Mouse (Mus musculus): ENCODE data around the gene Slc22a20. TPM values are rescaled to one million over a fixed set of nuclear protein-coding genes. Genes with fewer than 3 reads are reported as not detected.

Slc22a20 gene
- polyA plus RNA-seq, 2 experiments from 2014 or later: not detected

DNA sequence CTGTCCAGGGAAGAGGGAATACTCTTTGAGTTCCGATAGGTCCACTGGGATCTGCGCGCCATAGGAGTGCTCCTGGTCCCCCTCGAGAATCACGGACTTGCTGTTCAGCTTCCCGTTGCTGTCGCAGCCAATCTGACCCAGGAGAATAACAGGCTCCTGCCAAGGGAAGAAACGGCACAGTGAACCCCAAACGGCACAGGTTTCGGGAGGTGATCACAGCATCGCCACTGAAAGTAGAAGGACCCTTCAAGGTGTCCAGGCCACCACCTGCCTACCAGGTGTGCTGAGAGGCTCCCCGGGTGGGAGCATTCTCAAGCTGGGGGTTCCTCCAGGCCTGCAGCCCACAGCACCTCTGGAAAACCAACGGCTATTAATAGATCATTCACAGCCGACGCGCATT is 34.3 kb downstream of the Slc22a20 start:
- ATAC-seq: no peak

DNA sequence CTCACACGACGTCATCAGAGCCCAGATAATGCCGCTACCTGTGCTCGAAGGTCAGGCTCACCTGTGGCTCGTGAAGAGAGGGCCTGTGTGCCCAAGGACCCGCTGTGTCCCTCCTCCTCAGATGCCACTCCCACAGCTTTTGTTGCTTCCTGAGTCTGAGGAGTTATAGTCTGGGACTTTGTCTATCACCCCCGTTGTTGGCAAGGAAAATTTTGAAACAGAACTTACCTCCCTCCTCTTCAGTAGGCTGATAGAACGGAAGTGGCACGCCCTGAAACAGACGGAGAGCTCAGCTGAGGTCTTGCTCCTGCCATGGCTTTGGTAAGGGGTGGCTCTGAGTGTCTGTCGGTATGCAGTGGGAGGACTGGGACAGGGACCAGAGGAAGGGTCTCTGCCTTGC is 35.7 kb downstream of the Slc22a20 start:
- ATAC-seq: no peak

DNA sequence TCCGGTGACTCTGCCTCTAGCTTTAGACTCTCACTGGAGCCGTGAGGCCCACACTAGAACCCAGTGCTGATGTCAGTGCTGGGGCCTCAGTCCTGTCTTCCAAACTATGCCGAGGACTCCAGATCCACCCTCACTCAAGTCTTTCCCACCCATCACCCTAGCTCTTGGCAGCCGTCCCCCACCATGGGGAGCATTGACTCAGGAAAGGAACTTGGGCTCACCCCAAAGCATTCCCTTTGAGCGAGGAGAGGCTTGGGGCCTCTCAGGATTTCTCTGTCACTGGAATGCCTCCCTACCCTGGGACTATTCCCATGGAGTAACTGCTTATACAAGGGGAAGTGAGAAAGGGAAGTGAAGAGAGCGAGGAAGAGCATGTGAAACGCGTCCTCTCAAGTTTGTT is 40.1 kb downstream of the Slc22a20 start:
- no peak for ATAC-seq

DNA sequence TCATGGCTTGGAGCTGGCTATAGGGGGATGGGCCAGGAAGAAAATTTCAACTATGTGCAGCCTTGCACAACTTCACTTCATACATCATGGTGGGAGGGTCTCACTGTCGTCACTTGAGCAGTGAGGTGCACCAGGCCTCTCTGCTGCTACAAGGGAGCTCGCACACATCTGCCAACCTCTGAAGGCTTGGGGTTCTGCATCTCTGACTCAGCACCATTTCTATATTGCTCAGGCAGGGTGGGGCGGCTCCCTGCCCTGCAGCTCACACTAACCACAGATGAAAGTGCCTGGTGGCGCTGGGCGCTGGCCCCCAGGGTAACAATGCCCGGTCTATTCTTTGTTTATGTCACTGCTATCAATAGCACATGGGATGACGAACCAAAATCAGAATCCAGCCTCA is 40.9 kb downstream of the Slc22a20 start:
- ATAC-seq: no peak

DNA sequence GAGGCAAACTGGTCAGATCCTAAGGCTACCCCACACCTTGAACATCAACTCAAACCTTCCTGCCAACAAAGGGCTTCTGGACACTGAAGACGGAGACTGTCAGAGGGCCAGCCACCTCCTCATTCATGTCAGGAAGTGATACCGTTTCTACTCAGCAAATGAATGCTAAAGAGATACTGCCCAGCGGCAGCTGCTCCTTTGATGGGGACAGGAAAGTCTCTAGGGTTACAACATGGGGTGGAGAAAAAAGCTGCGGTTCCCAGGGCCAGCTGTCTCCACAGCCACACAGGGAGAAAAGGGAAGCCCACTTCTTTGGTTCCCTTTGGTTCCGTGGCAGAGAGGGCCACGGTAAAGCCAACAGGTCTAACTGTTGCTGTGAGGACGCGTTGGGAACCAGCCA is 41.8 kb downstream of the Slc22a20 start:
- ATAC-seq: no peak

DNA sequence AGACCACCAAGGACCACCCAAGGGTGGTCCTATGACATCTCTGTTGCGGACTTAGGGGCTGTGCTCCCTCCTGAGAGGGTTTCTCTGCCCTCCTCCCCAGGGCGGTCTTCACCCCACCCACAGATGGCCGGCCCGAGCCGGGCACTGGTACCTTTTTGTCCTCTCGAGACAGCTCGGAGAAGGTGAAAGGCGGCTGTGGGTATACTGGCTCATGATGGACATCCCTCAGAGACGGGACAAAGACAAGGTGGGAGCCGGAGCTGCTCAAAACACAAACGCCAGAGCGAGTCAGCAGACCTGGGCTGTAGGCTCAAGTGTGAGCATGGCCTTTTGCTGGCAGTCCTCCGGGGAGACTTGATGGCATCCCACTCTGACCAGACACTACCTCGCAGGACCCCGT is 42.5 kb downstream of the Slc22a20 start:
- no peak for ATAC-seq

DNA sequence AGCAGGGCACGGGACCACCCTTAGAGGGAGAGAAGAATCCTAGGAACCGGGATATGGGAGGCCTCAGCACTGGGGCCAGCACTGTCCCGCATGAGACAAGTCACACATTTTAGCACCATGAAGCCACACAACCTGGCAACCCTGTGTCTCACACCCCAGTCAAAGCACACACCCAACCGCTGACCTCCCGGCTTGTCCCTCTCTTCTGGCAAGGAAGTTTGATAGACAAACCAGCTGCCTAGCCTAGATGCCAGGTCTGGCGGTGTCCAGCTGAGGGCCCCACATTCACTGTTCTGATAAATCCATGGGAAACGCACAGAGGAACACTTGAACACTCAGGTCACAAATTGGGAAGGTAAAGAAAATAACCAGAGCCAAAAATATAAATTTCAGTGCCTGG is 43.4 kb downstream of the Slc22a20 start:
- ATAC-seq: no peak

DNA sequence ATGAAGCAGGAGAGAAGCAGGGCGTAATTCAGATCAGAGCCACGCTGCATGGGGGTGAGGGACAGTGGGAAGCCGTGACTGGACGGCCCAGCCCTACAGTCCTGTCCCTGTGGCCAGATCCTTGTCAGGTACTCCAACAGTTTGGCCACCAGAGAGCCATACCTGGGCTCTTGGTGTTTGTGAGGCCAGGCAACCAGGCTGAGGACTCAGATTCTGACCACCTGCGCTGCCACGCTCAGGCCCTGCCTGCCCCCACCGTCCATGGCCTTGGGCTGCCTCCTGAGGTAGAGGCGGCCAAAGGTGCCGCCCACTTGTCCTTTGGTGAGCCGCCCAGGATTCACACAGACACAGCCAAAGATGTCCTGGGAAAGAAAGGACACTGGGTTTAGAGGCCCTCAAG is 45.3 kb downstream of the Slc22a20 start:
- no peak for ATAC-seq

DNA sequence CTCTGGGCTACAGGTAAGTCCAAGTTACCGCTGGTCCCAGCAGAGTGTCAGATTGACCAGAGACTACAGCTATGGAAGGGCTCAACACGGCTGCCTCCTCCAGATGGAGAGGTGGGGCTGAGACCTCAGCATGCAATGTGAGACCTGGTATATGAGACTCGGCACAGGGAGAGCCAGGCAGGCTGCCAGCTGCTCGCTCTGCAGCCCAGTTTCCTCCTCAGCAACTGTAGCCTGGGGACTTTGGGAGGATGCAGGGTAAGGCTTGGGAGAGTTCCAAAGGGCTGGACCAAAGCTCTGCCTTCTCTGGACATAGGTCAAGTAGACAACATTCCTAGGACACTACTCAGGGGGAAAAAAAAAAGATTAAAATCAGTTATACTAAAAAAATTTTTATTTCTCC is 45.8 kb downstream of the Slc22a20 start:
- no peak for ATAC-seq

DNA sequence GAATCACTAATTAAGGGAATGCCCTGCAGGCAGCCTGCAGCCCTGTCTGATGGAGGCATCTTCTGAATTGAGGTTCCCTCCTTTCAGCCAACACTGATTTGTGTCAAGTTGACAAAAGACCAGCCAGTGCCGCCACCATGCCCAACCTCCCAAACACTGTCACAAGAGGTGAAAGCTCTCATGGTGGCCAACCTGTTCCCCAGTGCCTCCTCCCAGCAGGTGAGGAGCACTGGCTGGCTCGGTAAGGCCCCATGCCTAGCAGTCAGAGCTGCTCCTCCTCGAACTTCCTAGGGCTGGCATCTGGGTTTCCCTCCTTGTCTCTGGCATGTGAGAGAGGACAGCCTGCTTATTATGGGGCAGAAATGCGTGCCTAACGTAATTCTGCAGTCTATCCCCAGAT is 46.2 kb downstream of the Slc22a20 start:
- no peak for ATAC-seq

DNA sequence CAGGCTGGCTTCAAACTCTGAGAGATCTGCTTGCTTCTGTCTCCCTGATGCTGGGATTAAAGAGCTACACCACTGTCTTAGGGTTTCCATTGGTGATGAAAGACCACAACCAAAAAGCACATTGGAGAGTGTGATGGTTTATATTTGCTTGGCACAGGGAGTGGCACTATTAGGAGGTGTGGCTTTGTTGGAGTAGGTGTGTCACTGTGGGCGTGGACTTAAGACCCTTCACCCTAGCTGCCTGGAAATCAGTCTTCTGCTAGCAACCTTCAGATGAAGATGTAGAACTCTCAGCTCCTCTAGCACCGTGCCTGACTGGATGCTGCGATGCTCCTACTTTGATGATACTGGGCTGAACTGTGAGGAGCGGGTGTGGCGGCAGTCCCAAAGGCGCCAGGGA is 47.4 kb downstream of the Slc22a20 start:
- no peak for ATAC-seq

DNA sequence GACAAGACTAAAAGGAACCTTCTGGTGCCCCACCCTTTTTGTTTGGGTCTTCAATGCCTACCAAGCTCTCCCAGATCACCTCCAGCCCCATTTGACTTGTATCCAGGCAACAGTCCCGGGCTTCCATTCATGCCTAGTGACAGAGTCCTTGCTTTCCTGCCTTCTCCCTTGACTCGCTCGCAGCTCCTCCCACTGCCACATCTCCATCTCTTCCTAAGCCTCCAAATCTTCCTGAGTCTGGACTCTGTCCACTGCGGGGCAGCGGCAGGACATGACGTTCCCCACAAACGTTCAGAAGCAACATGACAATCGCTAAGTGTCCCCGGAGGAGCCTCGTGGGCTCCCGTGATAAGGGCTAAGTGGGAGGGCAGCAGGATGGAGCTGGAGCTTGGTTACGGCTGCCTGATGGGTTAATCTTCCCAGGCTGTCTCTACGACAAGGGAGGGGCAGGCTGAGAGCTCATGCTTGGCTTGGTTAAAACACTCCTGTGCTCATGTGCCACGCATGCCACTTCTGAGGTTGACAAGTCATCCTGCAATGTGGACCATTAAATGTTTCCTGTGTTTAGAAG is 48.0 kb downstream of the Slc22a20 start:
- no peak for ATAC-seq

DNA sequence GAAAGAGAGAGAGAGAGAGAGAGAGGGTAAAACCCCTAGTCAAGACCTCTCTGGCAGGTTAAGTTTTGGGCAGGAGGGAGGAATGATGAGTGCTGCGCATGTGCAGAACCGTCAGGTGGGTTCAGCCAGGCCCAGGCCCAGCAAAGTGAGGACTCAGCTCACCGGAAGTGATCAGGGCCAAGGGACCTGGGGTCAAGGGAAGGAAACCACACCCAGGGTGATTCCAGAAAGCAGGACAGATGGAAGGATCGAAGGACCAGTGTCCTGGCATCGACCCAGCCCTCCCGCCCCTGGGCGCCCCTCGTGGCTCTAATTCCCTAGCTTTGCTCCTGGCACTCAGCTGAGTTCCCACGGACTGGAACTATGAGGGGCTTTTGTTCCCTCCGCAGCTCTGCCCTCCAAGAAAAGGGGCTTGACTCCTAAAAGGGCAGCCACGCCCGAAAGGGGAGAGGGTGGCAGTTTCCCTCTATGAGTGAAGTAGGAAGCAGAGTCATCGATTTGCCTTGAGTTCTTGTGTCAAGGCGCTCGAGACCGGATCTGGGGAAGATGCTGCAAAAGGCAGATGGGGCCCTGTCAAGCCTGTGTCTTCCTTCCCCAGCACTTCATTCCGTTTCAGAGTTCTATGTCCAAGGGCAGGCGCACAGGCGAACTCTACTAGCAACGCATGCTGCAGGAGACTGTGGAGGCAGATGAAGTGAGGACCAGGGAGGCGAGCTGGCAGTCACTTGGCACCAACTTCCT is 48.7 kb downstream of the Slc22a20 start:
- no peak for ATAC-seq

DNA sequence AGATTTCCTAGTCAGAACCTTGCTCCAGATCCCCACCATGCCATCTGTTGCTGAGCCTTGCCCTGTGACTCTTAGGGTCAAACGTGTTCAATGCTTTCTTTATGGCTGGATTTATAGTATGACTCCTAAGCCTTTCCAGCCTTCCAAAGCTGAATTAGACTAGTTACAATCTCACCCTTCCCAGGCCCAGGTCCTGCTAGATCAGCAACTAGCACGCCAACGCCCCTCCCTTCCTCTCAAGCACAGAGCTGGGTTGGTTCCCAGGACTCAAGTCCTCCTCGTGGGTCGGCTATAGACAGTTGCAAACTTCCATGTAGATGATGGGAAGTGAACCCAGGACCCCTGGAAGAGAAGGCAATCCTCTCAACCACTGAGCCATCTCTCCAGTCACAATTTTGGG is 50.3 kb downstream of the Slc22a20 start:
- ATAC-seq: no peak

DNA sequence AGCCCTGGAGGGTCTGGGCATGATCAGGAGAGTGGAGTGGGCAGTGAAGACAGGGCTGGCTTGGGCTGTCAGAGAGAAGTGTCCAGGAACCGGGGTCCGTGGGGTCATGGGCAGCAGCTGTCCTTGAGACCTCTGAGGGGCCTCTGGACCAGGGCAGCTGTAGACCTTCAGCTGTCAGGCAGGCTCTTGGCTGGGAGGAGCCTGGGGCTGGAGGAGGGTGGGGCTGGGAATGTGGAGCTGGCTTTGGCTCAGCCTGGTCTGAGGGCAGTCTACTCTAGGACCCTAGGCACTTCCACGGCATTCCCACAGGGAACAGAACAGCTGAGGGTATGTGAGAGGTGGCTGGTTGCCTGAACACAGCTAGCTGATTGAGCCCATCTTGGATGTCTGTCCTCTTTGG is 50.7 kb downstream of the Slc22a20 start:
- ATAC-seq: no peak

DNA sequence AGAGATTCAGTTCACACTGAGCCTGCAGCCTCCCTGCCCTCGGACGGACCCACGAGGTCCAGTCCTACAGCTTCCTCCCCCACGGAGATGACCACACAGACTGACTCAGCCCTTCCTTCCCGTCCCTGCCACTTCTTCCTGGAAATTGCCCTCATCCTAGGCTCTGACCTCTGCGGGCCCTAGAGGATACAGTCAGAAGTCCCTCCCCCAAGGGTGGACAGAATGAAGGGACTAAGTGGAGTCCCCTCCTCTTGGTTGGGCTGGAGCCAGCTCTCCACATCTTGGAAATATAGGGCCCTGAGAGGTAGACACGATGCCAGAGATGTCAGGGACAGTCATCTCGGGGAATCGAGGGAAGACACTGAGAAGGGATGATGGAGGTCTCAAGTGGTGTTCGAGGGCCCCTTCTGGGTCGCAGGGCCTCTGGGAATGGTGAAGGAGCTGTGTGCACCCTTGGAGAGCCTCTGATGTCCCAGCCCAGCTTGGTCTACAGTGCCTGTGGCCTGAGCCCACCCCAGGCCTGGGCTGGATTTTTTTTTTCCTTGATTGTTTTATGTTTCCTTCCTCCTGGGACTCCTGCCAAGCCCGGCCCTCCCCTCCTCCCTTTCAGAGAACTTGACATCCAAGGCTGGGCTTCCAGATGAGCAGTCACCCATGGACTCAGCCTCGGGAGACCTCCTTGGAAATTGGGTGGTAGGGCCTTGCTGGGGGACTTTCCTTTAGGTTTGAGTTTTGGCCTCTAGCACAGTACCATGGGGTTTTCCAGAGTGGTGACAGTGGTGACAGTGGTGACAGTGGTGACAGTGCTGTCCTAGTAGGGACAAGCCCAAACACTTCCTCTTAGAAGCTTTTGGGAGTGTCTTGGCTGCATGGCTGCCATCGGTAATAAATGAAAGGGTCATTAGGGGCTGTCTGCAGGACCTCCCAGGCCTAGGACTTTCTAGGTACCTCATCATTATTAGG is 56.0 kb downstream of the Slc22a20 start:
- no peak for ATAC-seq

DNA sequence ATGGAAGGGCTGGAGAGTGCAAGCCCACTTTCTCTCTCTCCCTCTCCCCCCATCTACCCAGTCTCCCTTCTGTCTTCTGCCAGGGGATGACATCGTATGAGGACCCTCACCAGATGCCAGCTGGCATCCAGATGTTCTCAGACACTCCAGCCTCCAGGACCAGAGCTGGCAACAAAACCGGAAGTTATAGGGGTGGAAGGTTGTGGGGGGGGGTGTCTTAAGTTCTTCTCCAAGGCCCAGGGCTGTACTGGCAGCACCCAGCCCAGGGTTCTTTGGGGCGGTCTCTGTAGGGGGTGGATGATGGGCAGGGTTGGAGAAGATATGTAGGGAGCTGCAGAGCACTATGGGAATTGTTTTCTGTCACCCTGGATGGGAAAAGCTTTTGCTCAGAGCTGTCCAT is 57.4 kb downstream of the Slc22a20 start:
- ATAC-seq: no peak

DNA sequence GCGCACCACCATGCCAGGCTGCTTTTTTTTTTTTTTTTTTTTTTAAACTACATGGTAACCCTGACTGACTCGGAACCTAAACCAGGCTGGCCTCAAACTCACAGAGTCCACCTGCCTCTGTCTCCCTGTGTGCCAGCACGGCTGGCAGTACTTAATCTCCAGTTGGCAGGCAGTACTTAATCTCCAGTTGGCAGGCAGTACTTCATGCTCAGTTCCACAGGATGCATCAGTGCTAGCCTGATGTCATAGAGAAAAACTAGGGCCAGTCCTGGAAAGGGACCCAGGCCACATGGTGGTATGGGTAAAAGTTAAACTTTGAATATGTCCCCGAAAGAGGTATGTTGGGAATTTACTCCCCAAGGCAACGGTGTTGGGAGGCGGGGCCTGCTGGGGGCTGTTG is 57.8 kb downstream of the Slc22a20 start:
- ATAC-seq: no peak

DNA sequence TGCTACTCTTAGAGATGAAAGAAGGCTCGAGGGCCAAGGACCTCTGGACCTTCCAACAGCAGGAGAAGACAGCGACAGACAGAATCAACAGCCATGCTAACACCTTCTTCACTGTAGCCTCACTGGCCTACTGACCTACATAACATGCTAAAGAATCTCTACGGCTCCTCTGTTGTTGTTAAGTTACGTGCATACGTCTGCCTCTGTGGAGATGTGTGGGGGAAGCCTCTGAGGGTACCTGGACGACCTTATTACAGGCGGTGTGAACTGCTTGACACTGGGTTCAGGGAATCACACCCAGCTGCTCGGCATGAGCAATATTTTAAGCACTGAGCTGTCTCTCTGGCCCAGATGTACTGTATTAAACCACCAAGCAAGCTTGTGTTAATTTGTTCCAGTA is 58.4 kb downstream of the Slc22a20 start:
- no peak for ATAC-seq

DNA sequence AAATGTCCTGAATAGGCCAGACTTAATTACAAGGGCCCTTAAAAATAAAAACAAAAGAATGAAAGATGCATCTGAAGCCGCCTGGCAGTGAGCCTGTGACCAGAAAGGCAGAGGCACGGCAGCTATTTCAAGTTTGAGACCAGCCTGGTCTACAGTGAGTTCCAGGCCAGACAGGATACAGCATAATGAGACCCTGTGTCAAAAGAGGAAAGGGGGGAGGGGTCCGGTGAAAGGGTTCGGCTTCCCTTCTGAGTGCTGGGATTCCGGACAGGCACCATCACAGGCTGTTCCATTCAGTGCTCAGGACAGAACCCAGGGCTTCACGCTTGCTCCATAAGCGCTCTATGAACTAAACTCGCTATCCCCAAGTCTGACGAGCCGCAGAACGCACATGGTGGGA is 58.9 kb downstream of the Slc22a20 start:
- no peak for ATAC-seq

DNA sequence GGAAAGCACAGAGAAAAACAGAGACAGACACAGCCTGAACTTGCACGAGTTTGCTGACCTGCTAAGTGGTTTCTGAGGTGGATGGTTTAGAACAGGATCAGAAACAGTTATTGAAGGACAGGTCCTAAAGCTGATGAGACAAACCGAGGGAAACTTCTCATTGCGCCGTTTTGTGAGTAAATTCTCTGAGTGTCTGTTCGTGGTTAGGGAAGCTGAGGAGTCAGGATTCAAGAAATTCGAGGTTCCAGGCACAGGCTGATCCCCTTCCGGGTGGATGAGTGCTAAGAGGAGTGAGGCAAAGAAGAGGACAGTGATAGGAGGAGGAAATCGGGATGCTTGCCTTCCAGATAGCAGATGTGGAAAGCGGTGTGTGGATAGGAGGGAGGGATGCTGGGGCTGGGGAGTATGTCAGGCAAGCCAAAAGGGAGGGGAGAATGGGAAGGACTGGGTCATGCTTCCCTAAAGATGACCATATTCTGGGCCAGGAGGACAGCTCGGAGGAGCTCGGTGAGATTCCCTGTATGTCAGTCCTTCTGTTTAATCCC is 60.6 kb downstream of the Slc22a20 start:
- ATAC-seq: no peak

DNA sequence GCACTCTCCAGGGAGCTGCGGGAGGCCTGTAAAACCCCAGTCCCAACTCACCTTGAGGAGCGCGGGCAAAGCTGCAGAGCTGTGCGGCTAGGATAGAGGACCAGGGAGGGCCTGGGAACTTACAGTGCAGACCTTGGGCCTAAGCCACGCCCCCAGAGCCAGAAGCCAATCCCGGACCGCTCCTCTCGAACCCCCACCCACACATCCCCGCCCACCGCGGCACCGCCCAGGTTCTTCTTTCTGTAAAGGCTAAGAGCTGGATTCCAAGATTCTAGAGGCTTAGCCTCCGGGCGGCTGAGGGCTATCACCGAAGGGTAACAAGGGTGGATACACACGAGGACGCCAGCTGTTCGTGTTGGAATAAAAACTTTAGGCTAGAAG is 61.2 kb downstream of the Slc22a20 start, which contains the start of gene Cdc42ep2:
TSS of gene Cdc42ep2 (minus strand) at position 104 of the 381 bp plus-strand sequence.
- ATAC-seq: peak; percentile 96

DNA sequence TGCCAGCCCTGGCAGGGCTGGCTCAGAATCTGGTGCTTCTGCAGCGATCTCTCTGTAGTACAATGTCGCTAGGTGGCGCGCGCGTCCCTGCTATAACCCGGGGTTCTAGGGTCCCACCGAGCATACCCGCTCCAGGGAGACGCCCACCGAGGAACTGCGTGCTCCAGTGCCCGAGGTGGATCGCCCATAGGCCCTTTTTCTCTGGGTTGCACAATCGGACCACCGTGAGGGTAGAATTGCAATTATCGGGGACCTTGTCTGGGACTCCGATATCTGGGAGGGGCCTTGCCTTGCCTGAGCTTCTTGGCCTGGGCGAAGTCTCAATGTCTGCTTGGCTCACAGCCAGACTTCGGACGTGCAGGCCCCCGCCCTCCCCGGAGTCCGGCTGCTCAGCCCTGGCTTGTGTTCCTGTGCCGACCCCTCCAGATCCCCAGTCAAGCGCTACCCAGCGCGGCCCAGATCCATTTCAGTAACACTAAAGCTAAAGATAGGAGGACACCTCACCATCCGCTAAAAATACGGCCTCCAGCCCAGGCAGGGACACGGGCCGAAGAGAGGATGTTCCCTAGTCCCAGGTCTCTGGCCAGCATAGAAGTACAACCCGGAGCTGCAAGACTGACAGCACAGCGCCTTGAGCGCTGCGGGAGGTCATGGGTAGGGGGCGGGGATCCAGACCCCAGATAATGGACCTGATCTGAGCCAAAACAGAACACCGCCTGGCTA is 61.8 kb downstream of the Slc22a20 start:
- ATAC-seq: peak; percentile 68

All from CD4-positive, CD25-positive, alpha-beta regulatory T cell, adult 4 months (primary cell).